Mouse (Mus musculus): ENCODE results near the gene Shisa2.

DNA sequence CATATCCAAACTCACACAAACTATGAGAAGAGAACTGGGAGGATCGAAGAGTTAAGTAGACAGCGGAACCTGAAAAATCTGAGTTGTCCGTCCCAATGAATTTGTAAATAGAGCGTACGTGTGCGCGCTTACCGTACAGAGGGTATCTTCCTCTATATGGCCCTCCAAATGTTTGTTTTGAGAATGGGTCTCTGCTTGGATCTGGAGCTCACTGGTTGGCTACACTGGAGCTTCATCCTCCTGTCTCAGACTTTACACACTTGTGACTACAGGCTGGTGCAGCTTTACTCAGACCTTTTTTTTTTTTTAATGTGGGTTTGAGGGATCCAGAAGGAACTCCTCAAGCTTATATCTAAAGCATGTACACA, 26.9 kb upstream of the Shisa2 start:
- TF ChIP-seq CTCF (IDR thresholded peaks at IDR 0.05; ENCODE audit: control insufficient read depth, insufficient read depth, insufficient replicate concordance, low read depth, low read length) (no peak), POLR2A (IDR thresholded peaks at IDR 0.05; ENCODE audit: control insufficient read depth, low read depth, low read length) (no peak)

Data from testis, adult 2 months (tissue).